Mouse (Mus musculus): ENCODE measurements around the gene Hyls1. TPM values are rescaled to one million over a fixed set of nuclear protein-coding genes. Genes with fewer than 3 reads are reported as not detected.

Hyls1 gene
- total and polyA plus RNA-seq, 3 experiments: 10.5 to 10.6 TPM; not detected in 1

GRCm38 (mm10) chr9:35559009-35559890 lies 10.9 kb downstream of the Hyls1 start:
- Histone ChIP-seq H3K27ac (ENCODE audit: control insufficient read depth, low read depth, low read length) (peak overlapping the region; percentile 56), H3K36me3 (ENCODE audit: control insufficient read depth in 1 of 2, insufficient read depth in 2 of 2, low read length in 2 of 2) (peaks cover 9 to 27% of the 10 kb centered on the region in 2 experiments), H3K9me3 (replicated peaks; ENCODE audit: insufficient read depth, low read length) (no peaks in the 10 kb centered on the region), H3K4me1 (ENCODE audit: control insufficient read depth in 1 of 2, insufficient read depth in 2 of 2, low read length in 2 of 2) (peaks cover 0 to 11% of the 10 kb centered on the region in 2 experiments; a peak in 3 of 4 replicates), H3K4me3 (ENCODE audit: control insufficient read depth in 1 of 2, insufficient read depth in 1 of 2, low read depth in 2 of 2, low read length in 2 of 2) (peak overlapping the region; percentile 64 to 92), H3K79me2 (ENCODE audit: control insufficient read depth, insufficient read depth, low read length, poor library complexity) (peaks cover 20% of the 10 kb centered on the region), H3K9ac (ENCODE audit: control insufficient read depth, low read depth, low read length, poor library complexity, severe bottlenecking) (peak overlapping the region; percentile 64), H3K27me3 (ENCODE audit: control insufficient read depth in 1 of 2, insufficient read depth in 2 of 2, low read length in 2 of 2) (peaks cover 0 to 4% of the 10 kb centered on the region in 2 experiments; a peak in 2 of 4 replicates)
- TF ChIP-seq NELFE (IDR thresholded peaks at IDR 0.05; ENCODE audit: low read depth, low read length): peak; percentile 92
- TF ChIP-seq JUND (IDR thresholded peaks at IDR 0.05; ENCODE audit: low read depth, low read length): no peak
- no peak for TF ChIP-seq ZC3H11A (IDR thresholded peaks at IDR 0.05; ENCODE audit: low read depth, low read length)
- peak; percentile 93 for TF ChIP-seq ELF1 (IDR thresholded peaks at IDR 0.05; ENCODE audit: low read depth, low read length)
- peak; percentile 33; the same call in 1 of the 2 replicates for TF ChIP-seq POLR2AphosphoS5 (IDR thresholded peaks at IDR 0.05; ENCODE audit: borderline replicate concordance, low read depth, low read length)
- no peak for TF ChIP-seq MAZ (IDR thresholded peaks at IDR 0.05; ENCODE audit: low read depth, low read length)
- TF ChIP-seq CTCF (IDR thresholded peaks at IDR 0.05 in 2 of 3, conservative IDR thresholded peaks at IDR 0.05 in 1 of 3; ENCODE audit: control insufficient read depth in 1 of 3, insufficient read depth in 1 of 3, low read depth in 2 of 3, low read length in 3 of 3, poor library complexity in 1 of 3, severe bottlenecking in 1 of 3): no peak
- TF ChIP-seq MYB (IDR thresholded peaks at IDR 0.05; ENCODE audit: low read depth, low read length): no peak
- TF ChIP-seq HCFC1 (IDR thresholded peaks at IDR 0.05; ENCODE audit: low read depth, low read length): peak; percentile 100
- peak; percentile 89 for TF ChIP-seq MXI1 (IDR thresholded peaks at IDR 0.05; ENCODE audit: low read depth, low read length)
- TF ChIP-seq MAX (IDR thresholded peaks at IDR 0.05; ENCODE audit: low read length): peak; percentile 94
- 0 out of 2 replicates have a peak, but pooled peaks have one; percentile 10 for TF ChIP-seq CHD2 (IDR thresholded peaks at IDR 0.05; ENCODE audit: low read length)
- TF ChIP-seq POLR2A (IDR thresholded peaks at IDR 0.05; ENCODE audit: control insufficient read depth in 1 of 2, insufficient read depth in 1 of 2, low read depth in 1 of 2, low read length in 2 of 2, poor library complexity in 1 of 2): peak; percentile 67 to 95
- peak; percentile 76 for TF ChIP-seq TCF12 (IDR thresholded peaks at IDR 0.05; ENCODE audit: low read depth, low read length)
- 0 out of 2 replicates have a peak, but pooled peaks have one; percentile 13 for TF ChIP-seq ETS1 (IDR thresholded peaks at IDR 0.05; ENCODE audit: low read depth, low read length)
- TF ChIP-seq NRF1 (IDR thresholded peaks at IDR 0.05; ENCODE audit: insufficient read depth, low read depth, low read length, poor library complexity, severe bottlenecking): peak; percentile 94
- no peak for TF ChIP-seq ZNF384 (IDR thresholded peaks at IDR 0.05; ENCODE audit: low read depth, low read length)
- TF ChIP-seq TAL1 (IDR thresholded peaks at IDR 0.05; ENCODE audit: low read length): no peak
- peak; percentile 69 for TF ChIP-seq ZMIZ1 (IDR thresholded peaks at IDR 0.05; ENCODE audit: low read depth, low read length)
- TF ChIP-seq POLR2AphosphoS2 (IDR thresholded peaks at IDR 0.05; ENCODE audit: low read length): peak; percentile 59; the same call in 1 of the 2 replicates
- peak; percentile 79 for TF ChIP-seq TBP (IDR thresholded peaks at IDR 0.05; ENCODE audit: low read depth, low read length)
- TF ChIP-seq SIN3A (IDR thresholded peaks at IDR 0.05; ENCODE audit: low read length): peak; percentile 89
- TF ChIP-seq CHD1 (IDR thresholded peaks at IDR 0.05; ENCODE audit: low read depth, low read length): no peak
- peak; percentile 99 for TF ChIP-seq MYC (IDR thresholded peaks at IDR 0.05; ENCODE audit: low read depth, low read length)
- no peak for TF ChIP-seq BHLHE40 (IDR thresholded peaks at IDR 0.05; ENCODE audit: borderline replicate concordance, low read depth, low read length)
- TF ChIP-seq MAFK (IDR thresholded peaks at IDR 0.05; ENCODE audit: borderline replicate concordance, low read depth, low read length): no peak
- peak; percentile 94 for TF ChIP-seq KAT2A (conservative IDR thresholded peaks at IDR 0.05; ENCODE audit: low read depth, low read length)
- no peak for TF ChIP-seq E2F4 (IDR thresholded peaks at IDR 0.05; ENCODE audit: borderline replicate concordance, low read depth, low read length)
- DNase-seq (ENCODE audit: low read depth, low spot score): peak; percentile 95
